In the genomic region with DNA sequence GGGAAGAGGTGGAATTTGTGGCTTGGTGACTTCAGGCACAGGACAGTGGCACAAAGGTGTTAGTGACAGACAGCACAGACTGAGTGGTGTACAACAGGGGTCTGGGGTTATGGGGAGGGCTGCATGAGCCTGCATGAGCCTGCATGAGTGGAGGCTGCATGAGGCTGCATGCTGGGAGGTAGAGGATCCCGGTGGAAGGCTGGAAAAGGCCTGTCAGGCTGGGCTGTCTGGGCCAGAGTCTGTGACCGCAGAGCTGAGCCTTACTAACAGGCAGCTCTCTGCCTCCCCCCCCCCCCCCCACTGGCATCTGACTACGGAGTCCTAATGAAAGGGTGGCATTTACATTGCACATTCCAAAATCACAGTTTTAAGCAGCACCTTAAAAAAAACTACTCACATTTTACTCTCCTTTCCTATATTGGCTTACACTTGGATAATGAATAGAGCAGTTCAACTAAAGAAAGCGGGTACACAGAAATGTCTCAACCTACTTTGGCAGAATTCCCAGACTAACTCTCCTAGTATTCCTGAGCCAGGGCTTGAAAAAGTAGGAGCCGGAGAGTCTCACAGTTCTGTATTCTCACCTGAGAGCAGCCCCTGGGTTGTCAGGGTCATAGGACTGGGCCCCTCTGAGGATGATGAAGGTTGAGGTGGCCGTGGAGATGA, we compare ENCODE assay signal across 12 mouse cellular contexts. TPM values are rescaled to one million over a fixed set of nuclear protein-coding genes. Genes with fewer than 3 reads are reported as not detected.
DNase-seq lines count a peak whose midpoint lies in the region; ATAC-seq and TF ChIP-seq lines count a peak whose summit lies in the region.
"Had no signal": no experiment of that assay in that cellular context is flagged by ENCODE, and none has a peak within 500 bp of the region (broad histone marks: within the 10 kb centered on the region; RNA-seq: fewer than 3 reads in every experiment).

No protein-coding gene starts in this region.

- H3K4me3 ChIP-seq in heart, embryonic 14.5 days (ENCODE audit: control insufficient read depth in 1 of 2, insufficient read depth in 1 of 2, low read depth in 1 of 2, low read length in 2 of 2) = no peak overlapping the region
- H3K4me3 ChIP-seq in lung, embryonic 15.5 days = no peak overlapping the region
- H3K4me3 ChIP-seq in lung, adult 2 months (replicated peaks; ENCODE audit: extremely low read depth, low read depth, low read length) = no peak overlapping the region
- no peak overlapping the region for H3K4me3 ChIP-seq in forebrain, postnatal 0 days (ENCODE audit: low read depth, low read length)
- no peak overlapping the region for H3K4me3 ChIP-seq in stomach, embryonic 14.5 days (ENCODE audit: low read depth, low read length)

- intact Hi-C loops in heart, postnatal 14 days (cut with DNase I) = loop anchor here (5.0 kb wide), 2 partner anchors 88 to 523 kb away; no protein-coding TSS in a partner anchor

- H3K9ac ChIP-seq in heart, embryonic 14.5 days (ENCODE audit: low read length) = no peak overlapping the region
- H3K9ac ChIP-seq in lung, embryonic 15.5 days = no peak overlapping the region
- H3K9ac ChIP-seq in forebrain, postnatal 0 days = no peak overlapping the region
- H3K9ac ChIP-seq in stomach, embryonic 14.5 days (replicated peaks; ENCODE audit: low read depth, low read length) = no peak overlapping the region

- peaks cover 8 to 12% of the 10 kb centered on the region in 2 experiments for H3K4me1 ChIP-seq in heart, embryonic 14.5 days (ENCODE audit: control insufficient read depth in 2 of 2, insufficient read depth in 2 of 2, low read length in 2 of 2)
- peaks cover 25% of the 10 kb centered on the region for H3K4me1 ChIP-seq in lung, embryonic 15.5 days
- H3K4me1 ChIP-seq in lung, adult 2 months (ENCODE audit: control insufficient read depth, insufficient read depth, low read length) = no peaks in the 10 kb centered on the region
- H3K4me1 ChIP-seq in forebrain, postnatal 0 days (ENCODE audit: insufficient read depth) = no peaks in the 10 kb centered on the region
- H3K4me1 ChIP-seq in stomach, embryonic 14.5 days (ENCODE audit: control insufficient read depth, insufficient read depth, low read length) = no peaks in the 10 kb centered on the region; the same call in 1 of the 2 replicates

- TF ChIP-seq POLR2A in lung, adult 2 months (IDR thresholded peaks at IDR 0.05; ENCODE audit: borderline replicate concordance, extremely low read depth, low read depth, low read length) = no peak

- ATAC-seq in heart, embryonic 14.5 days (ENCODE audit: insufficient number of reproducible peaks, insufficient read depth, low FRiP score, low read depth) = no peak
- peak; percentile 57 for ATAC-seq in lung, embryonic 15.5 days (ENCODE audit: borderline replicate concordance, extremely low read depth, low FRiP score, low TSS enrichment)
- ATAC-seq in forebrain, postnatal 0 days = peak; percentile 61
- ATAC-seq in stomach, embryonic 14.5 days (ENCODE audit: insufficient number of reproducible peaks, insufficient read depth, low FRiP score, low read depth) = no peak

- no peaks in the 10 kb centered on the region for H3K9me3 ChIP-seq in heart, embryonic 14.5 days (ENCODE audit: control insufficient read depth, low read length)
- no peaks in the 10 kb centered on the region for H3K9me3 ChIP-seq in lung, embryonic 15.5 days
- no peaks in the 10 kb centered on the region for H3K9me3 ChIP-seq in forebrain, postnatal 0 days (ENCODE audit: low read length)
- H3K9me3 ChIP-seq in stomach, embryonic 14.5 days (ENCODE audit: control insufficient read depth, low read depth, low read length) = no peaks in the 10 kb centered on the region

- TF ChIP-seq CTCF in lung, adult 2 months (IDR thresholded peaks at IDR 0.05; ENCODE audit: insufficient read depth, low read length) = no peak
- TF ChIP-seq CTCF in forebrain, postnatal 0 days (IDR thresholded peaks at IDR 0.05; ENCODE audit: low read depth) = no peak

- peak overlapping the region; percentile 17 to 20; a peak in 2 of 4 replicates for H3K27ac ChIP-seq in heart, embryonic 14.5 days (replicated peaks in 1 of 2; ENCODE audit: control insufficient read depth in 1 of 2, insufficient read depth in 1 of 2, low read depth in 2 of 2, low read length in 2 of 2)
- H3K27ac ChIP-seq in lung, embryonic 15.5 days = peak overlapping the region; percentile 94
- no peak overlapping the region for H3K27ac ChIP-seq in forebrain, postnatal 0 days (ENCODE audit: low read depth, low read length)
- H3K27ac ChIP-seq in stomach, embryonic 14.5 days (ENCODE audit: low read length) = peak overlapping the region; percentile 41; the same call in 1 of the 2 replicates

- no peak for DNase-seq in heart, postnatal 14 days
- no peak for DNase-seq in lung, adult 2 months
- peak; percentile 42 for DNase-seq in forebrain, postnatal 0 days
- no peak for DNase-seq in c-Kit-positive CD71-positive TER-119-positive erythroid progenitor cells, embryonic 14.5 days (ENCODE audit: low spot score)
- DNase-seq in cerebellum, postnatal 14 days = no peak
- DNase-seq: cerebellum, adult 9-11 months; retina, postnatal 1 day had no signal

- WGBS in heart, embryonic 14.5 days = 49% methylated on average over 6 of the region's 6 CpGs
- WGBS in lung, embryonic 15.5 days = 27% methylated on average over 6 of the region's 6 CpGs
- WGBS in lung, adult 2 months = 44% methylated on average over 6 of the region's 6 CpGs
- WGBS in forebrain, postnatal 0 days = 33% methylated on average over 6 of the region's 6 CpGs
- WGBS in stomach, embryonic 14.5 days = 59% methylated on average over 6 of the region's 6 CpGs

- H3K4me2 ChIP-seq in heart, embryonic 14.5 days (ENCODE audit: low read length) = no peak overlapping the region
- H3K4me2 ChIP-seq in lung, embryonic 15.5 days = no peak overlapping the region
- H3K4me2 ChIP-seq in forebrain, postnatal 0 days (ENCODE audit: low read depth) = no peak overlapping the region
- no peak overlapping the region for H3K4me2 ChIP-seq in stomach, embryonic 14.5 days (replicated peaks; ENCODE audit: low read depth, low read length)

- no peaks in the 10 kb centered on the region for H3K36me3 ChIP-seq in heart, embryonic 14.5 days (ENCODE audit: control insufficient read depth, insufficient read depth, low read length)
- no peaks in the 10 kb centered on the region for H3K36me3 ChIP-seq in lung, embryonic 15.5 days
- no peaks in the 10 kb centered on the region for H3K36me3 ChIP-seq in forebrain, postnatal 0 days (ENCODE audit: insufficient read depth)
- H3K36me3 ChIP-seq in stomach, embryonic 14.5 days (ENCODE audit: control insufficient read depth, insufficient read depth, low read length) = no peaks in the 10 kb centered on the region

- H3K27me3 ChIP-seq in heart, embryonic 14.5 days (ENCODE audit: control insufficient read depth, insufficient read depth, low read length) = no peaks in the 10 kb centered on the region
- H3K27me3 ChIP-seq in lung, embryonic 15.5 days = no peaks in the 10 kb centered on the region
- H3K27me3 ChIP-seq in forebrain, postnatal 0 days (ENCODE audit: insufficient read depth, low read length) = no peaks in the 10 kb centered on the region
- H3K27me3 ChIP-seq in stomach, embryonic 14.5 days (ENCODE audit: control insufficient read depth, insufficient read depth, low read length) = no peaks in the 10 kb centered on the region

RNA-seq across cellular contexts. Expression of a gene that starts 23.2 kb away (rescaled TPM):
- 0.11 TPM in 2 replicates for polyA plus RNA-seq in heart, embryonic 14.5 days (2014; fragmentation: Nextera tagmentation; extraction: Ambion mirVana)
- under 1 TPM; 0.05 TPM for total RNA-seq in heart, postnatal 14 days (2021)
- 0.10 and 0.11 TPM in 2 replicates for polyA plus RNA-seq in lung, embryonic 15.5 days (2015; fragmentation: Nextera tagmentation; extraction: Ambion mirVana)
- 0.08 and 0.52 TPM in 2 replicates for polyA plus RNA-seq in lung, adult 2 months (2012; rRNA removed)
- 0.23 and 0.33 TPM in 2 replicates for total RNA-seq in forebrain, postnatal 0 days (2014; rRNA removed)
- 0.08 and 0.19 TPM in 2 replicates for polyA plus RNA-seq in forebrain, postnatal 0 days (2015; fragmentation: Nextera tagmentation; extraction: Ambion mirVana)
- 0.07 and 0.09 TPM in 2 replicates for polyA plus RNA-seq in stomach, embryonic 14.5 days (2014; fragmentation: Nextera tagmentation; extraction: Ambion mirVana)
- total RNA-seq: CH12.LX; left cerebral cortex, adult 18-20 months had no signal

Comparison
In these comparisons a context has a peak if more than half of its experiments do, and no peak if none do; other contexts are left out.
1. ATAC-seq: peak in lung, embryonic 15.5 days (single experiment) and forebrain, postnatal 0 days (single experiment); none in heart, embryonic 14.5 days (single experiment) and stomach, embryonic 14.5 days (single experiment).